Mouse (Mus musculus): ENCODE measurements at regions not wholly inside any gene's neighbourhood (a gene's known extent, or its start where the extent isn't known, plus 50 kb on each side); places are given as distances from the start of the nearest gene placed in this dataset.

DNA sequence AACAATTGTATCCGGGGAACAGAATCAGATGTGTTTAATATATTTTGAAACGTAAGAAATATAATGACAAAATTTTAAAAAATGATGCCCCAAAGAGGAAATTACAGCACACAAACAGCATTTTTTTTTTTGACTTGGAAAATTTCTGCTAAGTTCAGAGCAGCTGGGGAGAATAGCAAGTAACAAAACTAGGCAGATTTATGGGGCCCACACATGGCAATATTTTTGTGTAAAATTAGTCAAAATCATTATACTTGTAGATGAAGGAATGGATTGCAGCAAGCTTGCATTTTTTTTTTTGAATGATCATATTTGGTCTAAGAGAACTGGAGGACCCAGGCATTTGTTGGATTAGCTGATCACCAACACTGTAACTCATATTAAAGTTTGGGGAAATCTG is 189.4 kb downstream of the Map2k6 start:
- DNase-seq (ENCODE audit: extremely low read depth, insufficient read length, low spot score) = no peak

DNA sequence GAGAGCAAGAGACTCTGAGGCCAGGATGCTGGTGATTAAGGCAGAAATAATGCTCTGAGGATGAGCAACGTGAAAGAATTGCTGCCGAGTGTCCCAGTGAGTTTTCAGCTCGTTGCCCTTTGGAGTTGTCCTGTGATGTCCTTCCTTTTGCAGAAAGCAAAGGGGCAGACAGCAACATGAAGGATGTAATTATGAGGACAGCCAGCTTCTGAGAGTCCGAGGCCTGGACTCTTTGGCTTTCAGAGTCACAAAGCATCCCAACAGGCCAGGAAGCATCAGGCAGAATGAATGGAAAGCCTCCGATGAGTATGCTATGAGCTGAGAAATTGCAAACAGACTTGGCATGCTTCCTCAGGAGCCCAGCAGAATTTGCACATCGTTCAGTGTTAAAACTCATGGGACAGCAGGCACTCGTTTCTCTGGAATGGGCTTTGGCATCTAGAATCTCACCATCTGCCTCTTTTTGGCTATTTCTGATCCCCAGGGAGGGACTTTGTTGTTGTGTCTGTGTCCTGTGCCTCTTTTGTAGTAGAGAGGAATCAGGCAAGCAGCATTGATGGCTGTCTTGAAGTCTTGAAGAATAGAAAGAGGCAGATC is 196.4 kb downstream of the Map2k6 start:
- DNase-seq (ENCODE audit: extremely low read depth, insufficient read length, low spot score) = no peak

DNA sequence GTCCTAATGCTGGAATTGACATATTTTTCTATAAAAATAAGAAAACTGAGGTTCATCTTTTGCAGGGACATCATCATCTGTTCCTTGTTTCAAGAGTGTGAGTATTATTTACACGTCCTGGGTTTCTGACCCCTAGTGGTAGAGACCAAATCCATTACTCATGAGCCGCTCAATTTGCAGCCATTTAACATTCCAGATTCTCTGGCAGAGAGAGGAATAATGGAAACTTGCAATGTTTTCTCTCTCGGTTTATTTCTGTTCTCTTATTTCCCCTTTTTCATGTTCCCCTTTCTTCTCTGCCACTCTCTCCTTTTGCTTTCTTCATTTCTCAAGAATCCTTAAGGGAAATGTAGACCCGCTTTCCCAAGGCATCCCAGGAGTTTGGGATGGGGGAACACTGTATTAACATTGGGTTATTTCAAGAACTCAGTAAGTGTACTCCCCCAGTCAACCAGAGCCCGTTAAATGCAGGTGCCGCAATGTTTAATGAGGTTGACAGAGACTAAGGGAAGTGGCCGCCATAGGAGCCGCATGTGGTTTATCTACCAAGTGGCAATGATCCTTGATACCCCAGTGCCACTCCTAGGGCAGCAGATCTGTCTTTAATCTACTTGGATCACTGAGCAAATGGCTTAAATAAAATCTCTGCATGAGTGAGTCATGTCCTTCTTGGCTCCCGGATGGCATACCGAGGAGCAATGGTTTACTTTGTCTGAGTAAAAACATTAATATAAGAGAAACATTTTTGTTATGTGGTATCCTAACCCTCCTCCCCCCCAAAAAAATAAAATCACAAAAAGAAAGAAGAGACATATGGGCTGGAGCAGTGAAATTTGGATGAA is 206.3 kb downstream of the Map2k6 start:
- no peak for DNase-seq (ENCODE audit: extremely low read depth, insufficient read length, low spot score)

DNA sequence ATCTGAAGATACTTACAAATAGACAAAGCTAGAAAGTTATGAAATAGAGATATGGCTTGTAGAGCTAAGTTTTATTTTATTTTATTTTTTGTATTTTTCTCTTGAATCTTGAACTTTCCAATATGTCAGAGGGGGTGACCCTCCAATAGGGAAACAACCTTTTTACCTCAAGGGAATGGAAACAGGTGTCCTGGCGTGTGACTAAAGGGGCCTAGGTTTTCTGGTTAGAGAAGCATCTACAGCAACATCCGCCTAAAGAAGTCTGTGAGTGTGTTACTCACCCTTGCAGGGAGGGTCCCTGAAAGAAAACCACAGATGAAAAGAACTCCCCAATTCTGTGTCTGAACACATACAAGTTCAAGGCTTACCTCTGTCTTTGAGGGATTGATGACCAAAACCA is 210.4 kb downstream of the Map2k6 start:
- DNase-seq (ENCODE audit: extremely low read depth, insufficient read length, low spot score) = no peak

DNA sequence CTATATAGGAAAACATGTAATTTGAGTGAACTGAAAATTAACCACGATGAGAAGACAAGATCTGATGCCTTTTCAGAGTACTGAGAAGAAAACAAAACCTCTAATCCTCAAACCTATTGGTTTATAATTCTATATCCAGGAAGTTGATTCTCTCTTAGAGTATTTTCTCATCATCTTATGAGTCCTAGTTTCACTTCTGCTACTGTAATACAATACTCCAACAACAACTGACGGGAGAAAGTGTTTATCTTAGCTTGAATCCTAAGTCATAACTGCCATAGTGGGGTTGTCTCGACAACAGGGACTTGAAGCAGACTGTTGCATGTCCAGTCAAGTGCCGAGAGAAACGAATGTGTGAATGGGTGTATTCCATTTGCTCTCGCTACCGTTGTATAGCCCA is 211.9 kb downstream of the Map2k6 start:
- no peak for DNase-seq (ENCODE audit: extremely low read depth, insufficient read length, low spot score)

DNA sequence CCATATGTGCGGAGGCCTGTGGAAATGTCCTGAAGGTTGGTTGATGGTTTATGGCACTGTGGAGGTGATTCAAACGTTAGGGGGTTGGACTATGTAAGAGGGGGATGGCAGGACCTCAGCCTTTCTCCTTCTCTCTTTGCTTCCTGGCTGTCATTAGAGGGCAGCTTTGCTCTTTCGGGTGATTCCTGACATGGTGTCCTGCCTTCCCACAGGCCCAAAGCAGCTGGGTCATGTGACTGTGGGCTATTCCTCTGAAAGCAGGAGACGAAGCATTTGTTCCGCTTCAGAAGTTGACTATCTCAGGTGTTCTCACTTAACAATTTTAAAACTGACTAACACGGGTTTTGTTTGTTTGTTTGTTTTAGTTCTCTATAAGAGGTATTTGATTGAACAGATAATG is 233.1 kb downstream of the Map2k6 start:
- DNase-seq (ENCODE audit: extremely low read depth, insufficient read length, low spot score) = no peak

DNA sequence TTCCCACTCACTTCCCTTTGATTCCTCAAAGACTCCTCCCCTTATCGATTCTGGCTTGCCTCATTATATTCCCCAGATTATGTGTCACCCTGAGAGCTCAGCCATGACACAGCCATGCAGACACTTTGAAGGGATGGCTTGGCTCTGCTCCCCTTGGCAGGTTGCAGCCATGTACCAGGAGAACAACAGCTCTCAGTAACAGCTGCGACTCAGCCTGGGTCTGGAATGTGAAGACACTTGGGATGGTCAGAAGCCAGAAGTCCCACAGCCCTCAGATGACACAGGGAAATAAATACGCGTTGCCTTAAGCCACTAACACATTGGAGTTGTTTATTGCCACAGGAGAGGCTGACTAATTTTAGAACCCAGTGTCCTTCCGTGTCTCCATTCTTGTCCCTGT is 234.4 kb downstream of the Map2k6 start:
- no peak for DNase-seq (ENCODE audit: extremely low read depth, insufficient read length, low spot score)

DNA sequence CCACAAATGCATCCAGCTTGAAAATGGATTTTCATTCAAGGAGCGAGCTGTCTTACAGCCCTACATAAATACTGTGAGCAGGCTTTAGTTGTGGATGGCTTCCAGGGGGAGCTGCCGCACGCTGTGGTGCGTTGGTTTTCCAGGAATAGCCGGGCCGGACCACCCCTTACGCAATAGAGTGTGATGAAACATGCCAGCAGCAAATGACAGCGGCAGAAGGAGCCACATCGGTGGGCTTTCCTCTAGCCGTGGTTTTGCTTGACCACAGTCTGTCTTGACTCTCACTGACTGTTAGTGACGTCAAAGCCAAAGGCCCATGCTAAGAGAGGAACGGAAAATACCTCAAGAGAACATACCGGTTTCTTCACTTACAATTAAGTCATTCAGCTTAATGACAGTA is 243.6 kb downstream of the Map2k6 start:
- no peak for DNase-seq (ENCODE audit: extremely low read depth, insufficient read length, low spot score)

DNA sequence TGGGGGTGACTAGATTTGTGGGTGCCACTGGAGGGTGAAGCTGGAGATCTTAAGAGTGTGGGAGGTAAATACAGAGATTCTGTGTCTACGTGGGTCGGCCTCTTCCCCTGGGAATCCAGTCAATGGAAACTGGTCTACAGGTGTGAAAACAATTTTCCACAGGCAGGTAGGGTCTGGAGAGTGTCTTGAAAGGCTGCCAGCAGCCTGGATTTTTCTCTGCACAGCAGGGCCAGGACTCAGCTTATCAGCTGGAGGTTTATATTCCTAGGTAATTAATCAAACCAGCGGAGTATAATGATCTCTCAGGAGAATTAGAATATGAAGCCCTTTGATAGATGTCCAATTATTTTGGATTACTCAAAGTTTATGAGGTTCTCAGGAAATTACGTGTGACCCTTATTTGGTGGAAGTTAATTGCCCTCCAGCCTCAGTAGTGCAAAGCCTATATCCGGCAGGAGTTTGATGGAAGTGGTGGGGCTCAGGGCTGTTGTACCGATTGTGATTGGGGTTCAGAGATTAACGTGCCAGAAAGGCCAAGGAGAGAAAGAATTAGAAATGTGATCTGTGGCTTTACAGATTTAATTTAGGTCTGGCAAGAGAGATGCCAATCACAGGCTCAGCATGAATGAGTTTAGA is 250.8 kb downstream of the Map2k6 start:
- no peak for DNase-seq (ENCODE audit: extremely low read depth, insufficient read length, low spot score)

DNA sequence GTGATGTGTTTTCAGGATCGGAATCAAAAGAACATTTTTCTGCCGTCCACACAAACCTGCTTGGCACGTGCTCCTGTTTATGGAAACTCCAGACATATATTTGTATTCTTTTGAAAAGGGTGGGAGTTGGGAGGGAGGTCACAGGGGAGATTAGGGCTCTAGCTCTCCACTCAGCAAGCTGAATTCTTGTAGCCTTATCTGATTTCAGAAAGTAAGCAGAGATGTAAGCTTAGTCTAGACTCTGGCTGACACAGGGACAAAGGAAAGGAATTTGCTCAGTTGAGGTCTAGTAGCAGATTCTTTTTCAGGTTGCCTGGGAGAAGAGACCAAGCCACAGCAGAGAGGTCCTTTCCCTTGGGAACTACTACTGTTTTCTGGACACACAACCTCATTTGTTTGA is 253.1 kb downstream of the Map2k6 start:
- no peak for DNase-seq (ENCODE audit: extremely low read depth, insufficient read length, low spot score)

DNA sequence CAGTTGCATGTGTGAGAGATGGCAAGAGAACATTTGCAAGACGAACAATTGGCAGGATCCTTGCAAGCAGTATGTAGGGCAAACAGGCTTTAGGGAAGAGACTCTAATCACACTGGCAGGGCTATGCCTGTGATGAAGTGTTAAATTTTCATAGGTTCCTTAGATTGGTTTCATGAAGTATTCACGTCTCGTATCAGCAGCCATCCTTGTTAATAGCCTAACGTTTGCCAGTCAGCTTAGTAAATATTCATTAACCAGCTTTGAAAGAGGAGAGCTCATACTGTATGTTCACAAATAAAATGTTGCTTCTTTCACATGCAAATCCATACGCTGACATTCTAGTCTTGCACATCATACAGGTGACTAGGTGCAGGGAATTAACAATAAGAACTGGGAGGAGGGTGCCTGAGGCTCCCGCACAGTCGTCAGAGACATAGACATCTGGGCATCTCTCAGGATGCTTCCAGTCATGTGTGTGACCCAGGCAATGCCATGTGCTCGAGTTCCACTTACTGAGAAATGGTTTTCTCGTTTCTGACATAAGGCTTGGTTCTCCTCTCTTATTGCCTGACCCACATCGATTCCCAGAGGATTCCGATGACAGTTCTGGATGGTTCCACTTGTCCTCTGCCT is 257.7 kb downstream of the Map2k6 start:
- no peak for DNase-seq (ENCODE audit: extremely low read depth, insufficient read length, low spot score)

DNA sequence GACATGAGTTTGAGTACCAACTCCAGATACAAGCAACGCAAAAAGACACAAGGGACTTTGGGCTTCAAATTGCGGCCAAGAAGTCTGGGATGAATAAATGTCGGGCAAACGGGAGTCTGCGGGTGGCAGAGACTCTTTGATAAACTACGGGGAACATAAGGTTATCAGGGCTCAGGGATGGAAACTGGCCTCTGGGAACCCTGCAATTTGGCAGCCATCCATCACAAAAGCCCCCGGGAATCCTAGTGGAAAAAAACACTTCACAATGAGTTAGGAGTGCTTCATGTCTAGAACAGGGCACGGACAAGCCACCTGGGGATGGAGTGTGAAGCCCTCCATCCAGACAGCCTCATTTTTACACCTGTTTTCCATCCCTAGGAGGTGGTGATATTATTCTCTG is 258.9 kb downstream of the Map2k6 start:
- no peak for DNase-seq (ENCODE audit: extremely low read depth, insufficient read length, low spot score)

DNA sequence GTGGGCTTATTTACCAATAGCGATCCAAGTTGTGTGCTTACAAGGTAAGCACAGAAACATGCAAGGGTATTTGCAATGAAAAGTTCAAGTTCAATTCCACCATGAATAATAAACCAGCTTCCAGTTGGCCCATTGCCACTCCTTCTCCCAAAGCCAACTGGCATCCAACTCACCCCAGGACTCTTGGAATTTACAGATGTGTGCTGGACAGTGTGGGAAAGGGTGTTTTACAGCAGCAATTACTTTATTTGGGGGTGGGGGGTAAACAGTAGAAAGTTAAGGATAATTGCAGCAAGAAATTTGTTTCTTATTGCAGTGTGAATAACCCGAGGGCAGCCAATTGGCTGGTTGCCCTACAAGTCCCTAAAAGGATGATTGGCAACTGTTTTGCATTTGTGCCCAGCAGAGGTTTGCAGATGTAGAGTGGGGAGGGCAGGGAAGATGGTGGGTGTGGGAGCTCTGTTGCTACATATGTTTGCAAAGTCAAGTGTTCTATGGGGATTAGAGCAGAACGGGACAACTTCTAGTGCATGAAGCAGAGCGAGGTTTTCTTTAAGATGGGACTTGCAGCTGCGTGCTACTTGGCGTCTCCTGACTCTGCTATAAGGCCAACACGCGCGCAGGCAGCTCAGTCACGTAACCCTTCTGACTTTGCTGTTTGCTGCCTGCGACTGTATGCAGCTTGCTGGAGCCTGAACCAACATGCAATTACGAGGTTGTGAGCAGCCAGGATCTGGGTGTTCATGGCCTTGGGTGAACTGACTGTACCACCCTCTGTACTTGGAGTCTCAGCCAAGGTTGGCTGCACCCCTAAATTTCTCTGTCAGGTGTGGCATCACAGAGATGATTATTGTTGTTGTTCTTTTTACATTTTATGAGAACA is 271.9 kb downstream of the Map2k6 start:
- DNase-seq (ENCODE audit: extremely low read depth, insufficient read length, low spot score) = no peak

DNA sequence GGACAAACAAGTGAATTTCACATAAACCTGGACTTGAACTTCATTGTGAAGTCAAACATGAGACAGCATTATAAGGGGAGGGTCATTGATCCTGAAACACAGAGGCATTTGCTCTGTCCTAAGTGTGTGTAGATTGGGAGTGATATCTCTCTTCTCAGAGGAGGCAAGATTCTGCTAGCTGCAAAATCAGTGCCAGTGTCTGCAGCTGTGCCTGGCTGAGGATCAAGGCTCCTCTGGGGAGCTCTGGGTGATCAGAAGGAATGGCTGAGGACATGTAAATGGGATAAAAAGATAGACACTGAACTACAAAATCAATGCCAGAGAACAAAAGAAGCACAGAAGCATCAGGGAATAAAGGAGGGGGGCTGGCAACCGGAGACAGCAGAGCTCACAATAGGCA is 274.0 kb downstream of the Map2k6 start:
- no peak for DNase-seq (ENCODE audit: extremely low read depth, insufficient read length, low spot score)

DNA sequence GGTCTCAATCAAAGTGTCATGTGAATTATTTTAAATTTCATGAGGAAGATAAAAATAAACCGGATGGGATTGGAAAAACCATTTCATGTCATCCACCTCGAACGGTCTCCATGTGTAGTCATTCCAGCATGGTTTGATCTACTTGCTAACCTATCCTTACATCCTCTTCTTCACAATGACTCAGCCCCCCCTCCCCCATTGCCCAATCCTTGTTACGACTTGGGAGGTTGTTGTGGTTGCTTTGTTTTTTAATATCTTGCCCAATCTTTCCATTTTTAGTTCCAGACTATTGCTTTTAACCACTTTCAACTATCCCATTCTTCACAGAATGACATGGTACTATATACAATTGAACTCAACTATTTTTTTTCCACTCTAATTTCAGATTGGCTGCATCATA is 275.0 kb upstream of the Kcnj16 start:
- DNase-seq (ENCODE audit: extremely low read depth, insufficient read length, low spot score) = no peak

DNA sequence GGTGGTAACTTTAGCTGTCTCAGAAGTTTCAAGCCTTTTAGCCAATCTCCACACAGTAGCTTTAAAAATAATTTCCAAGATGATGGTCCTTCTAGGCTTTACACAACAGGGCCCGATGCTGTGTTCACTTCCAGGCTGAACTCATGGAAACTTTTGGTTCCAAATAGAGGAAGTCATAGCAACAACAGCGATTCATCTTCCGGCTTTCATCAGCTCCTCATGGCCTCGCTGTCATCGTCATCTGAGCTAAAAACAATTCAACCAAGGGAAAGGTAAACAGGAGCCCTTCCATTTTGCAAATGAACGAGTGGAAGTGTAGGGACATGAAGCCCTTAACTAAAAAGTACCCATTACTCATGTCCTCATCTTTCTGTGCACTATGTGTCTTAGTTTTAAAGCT is 270.8 kb upstream of the Kcnj16 start:
- DNase-seq (ENCODE audit: extremely low read depth, insufficient read length, low spot score) = no peak

DNA sequence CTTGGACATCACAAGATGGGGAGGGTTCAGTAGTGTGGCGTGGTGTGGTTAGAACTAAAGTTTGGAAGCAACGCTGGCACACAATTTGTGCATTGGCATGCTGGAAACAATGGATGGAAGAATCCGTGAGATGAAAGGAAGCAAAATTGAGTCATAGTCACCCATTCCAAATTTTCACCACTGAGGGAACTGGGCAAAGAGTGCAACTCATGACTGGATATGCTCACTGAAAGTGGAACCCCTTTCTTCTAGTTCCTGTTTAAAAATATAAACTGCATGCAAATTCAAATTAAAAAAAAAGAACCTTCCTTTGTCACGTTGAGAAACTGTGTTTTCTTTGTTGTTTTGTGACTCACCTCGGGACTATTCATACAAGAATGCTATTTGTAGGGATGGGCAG is 269.5 kb upstream of the Kcnj16 start:
- DNase-seq (ENCODE audit: extremely low read depth, insufficient read length, low spot score) = peak; percentile 30

DNA sequence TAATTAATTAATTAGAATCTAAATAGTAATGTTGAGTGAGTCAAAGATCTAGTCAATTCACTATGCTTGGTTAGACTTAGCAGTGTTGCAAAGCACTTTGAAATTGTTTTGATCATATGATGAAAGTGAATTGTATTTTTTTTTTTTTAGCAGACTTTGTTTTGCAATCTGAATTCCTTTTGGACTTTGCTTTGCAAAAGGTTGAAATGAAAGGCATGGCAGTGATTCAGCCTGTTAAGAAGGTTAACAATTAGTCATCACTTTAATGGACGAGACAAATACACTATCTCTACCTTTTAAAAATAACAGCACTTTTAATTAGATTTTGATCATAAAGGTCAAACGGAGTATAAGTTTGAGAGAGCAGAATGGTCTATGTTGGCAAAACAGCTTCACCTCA is 266.9 kb upstream of the Kcnj16 start:
- DNase-seq (ENCODE audit: extremely low read depth, insufficient read length, low spot score) = no peak

DNA sequence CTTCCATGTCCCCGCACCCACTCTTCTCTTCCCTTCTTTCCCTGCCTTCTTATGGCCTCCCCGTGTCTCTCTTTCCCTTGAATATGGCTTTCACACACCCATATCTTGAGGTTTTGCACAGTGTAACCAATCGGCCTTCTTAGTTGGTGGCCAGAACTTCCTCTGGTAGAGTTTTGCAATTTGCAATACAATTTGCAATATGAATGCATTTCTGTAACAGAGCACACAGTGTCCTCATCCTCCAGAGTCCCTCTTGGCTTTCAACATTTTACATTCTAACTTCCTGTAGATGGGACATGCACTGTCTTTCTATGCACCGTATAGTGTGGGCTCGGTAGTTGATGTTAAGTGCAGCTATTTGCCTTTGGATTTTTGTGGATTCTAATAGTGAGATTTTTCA is 265.7 kb upstream of the Kcnj16 start:
- DNase-seq (ENCODE audit: extremely low read depth, insufficient read length, low spot score) = no peak

DNA sequence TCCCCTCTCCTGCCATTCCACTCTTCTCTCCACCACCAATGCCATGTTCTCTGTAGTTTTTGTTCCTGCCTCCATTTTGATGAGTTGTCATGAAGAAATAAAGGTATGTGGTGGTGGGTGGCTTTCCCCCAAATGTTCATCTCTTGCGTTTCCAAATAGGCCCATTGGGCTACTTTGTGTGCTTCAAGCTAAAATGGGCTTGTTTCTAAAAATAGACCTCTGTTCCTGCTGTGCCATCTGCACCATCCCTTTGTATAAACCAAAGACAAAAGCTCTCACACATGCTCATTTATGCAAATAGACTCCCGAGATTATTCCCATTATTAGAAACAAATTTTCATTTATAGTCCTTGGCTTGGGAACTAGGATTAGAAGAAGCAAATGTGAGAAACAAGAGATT is 264.3 kb upstream of the Kcnj16 start:
- DNase-seq (ENCODE audit: extremely low read depth, insufficient read length, low spot score) = no peak

DNA sequence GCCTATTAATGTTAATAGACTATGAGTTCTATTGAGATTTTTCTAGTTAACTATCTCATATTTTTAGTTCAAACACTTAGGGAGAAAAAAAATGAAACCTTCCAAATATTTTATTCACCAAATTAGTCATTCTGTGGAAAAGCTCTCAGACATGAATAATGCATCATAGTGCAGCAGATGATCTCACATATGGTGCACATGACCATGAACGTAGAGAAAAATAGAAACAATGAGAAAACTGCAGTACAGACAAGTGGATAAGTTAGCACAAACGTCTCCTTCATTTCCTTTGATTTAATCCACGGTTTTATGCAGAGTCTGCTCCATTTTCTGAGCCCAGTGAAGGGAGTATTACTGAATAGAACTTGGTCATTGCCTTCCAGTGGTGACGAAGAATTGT is 260.5 kb upstream of the Kcnj16 start:
- DNase-seq (ENCODE audit: extremely low read depth, insufficient read length, low spot score) = no peak
